Mouse (Mus musculus) thymus, postnatal 4 days (tissue): ENCODE measurements around the gene Rrp36.
A peak's percentile ranks its signal among the peaks of the same experiment; 100 is the strongest.

Experiments used
- DNase-seq: peaks from one replicate; pipeline ENCODE4 v3.0.0; 2021

Gene Rrp36

GRCm38 (mm10) chr17:46682654-46683389, 8.7 kb upstream of the Rrp36 start:
- no peak for DNase-seq

GRCm38 (mm10) chr17:46681466-46682118, 7.4 kb upstream of the Rrp36 start:
- no peak for DNase-seq

- peak; percentile 99 for DNase-seq
Observed at GRCm38 (mm10) chr17:46680760-46681373, 6.7 kb upstream of the Rrp36 start, which contains the start of gene Klhdc3. TSS of gene Klhdc3 (minus strand) at chr17:46680914.

DNA sequence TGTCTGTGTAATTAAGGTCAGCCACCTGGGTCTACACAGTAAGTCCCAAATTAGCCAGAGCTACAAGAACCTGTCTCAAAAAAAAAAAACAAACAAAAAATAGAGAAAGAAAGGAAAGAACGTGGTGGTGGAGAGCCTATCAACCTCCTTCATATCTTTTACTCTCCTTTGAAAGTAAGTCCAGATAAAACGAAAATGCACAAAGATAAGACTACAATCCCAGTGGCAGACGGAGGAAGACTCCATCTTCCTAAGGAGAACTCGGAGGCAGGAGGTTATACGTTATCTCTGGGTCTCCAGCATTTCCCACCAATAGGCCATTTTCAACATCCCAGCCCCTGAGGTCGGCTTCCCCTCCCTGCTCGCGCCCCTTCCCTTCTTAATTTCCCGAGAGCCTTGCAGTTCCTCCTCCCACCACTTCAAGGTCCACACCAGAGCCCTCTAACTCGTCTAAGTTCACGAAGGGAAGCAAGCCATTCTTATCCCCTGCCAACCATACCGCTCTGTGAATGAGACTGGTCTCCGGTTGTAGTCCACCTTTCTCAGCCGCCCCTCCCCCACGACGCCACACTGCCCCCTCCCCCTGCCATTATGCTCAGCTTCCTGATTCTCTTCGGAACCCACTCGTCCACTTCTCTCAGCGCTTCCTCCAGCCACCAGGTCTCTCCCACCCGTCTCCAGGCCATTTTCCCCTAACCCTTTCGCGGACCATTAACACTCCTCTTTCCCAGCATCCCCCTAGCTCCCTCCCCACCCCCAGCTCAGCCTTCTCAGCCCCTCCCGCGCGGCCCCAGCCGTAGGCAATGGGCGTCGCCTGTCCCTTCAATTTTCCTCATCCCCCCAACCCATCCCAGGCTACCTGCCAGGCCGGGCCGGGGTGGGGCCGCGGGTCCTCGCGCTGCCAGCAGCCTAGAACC, 5.9 kb upstream of the Rrp36 start:
- peak; percentile 73 for DNase-seq

- DNase-seq = no peak
Observed at GRCm38 (mm10) chr17:46678911-46679310, 4.8 kb upstream of the Rrp36 start.

DNA sequence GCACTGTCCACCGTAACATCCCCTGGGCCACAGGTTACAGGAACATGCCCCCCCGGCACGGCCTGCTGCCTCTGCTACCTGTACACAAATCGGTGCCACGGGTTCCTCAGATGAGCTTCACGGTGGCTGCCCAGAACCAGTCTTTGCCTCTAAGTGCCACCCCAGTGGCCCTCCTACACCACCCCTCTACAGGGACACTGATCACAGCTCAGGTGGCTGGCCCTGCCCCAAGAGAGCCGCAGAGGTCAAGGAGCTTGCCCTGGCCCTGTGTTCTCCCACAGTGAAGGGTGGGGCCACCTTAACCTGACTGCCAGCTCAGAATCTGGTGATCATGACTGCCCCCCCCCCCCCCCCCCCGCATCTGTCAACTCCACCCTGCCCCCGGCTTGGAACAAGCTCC, 4.3 kb upstream of the Rrp36 start, which contains the start of gene Mea1:
TSS of gene Mea1 (plus strand) at position 378 of the 400 bp plus-strand sequence.
- no peak for DNase-seq

DNA sequence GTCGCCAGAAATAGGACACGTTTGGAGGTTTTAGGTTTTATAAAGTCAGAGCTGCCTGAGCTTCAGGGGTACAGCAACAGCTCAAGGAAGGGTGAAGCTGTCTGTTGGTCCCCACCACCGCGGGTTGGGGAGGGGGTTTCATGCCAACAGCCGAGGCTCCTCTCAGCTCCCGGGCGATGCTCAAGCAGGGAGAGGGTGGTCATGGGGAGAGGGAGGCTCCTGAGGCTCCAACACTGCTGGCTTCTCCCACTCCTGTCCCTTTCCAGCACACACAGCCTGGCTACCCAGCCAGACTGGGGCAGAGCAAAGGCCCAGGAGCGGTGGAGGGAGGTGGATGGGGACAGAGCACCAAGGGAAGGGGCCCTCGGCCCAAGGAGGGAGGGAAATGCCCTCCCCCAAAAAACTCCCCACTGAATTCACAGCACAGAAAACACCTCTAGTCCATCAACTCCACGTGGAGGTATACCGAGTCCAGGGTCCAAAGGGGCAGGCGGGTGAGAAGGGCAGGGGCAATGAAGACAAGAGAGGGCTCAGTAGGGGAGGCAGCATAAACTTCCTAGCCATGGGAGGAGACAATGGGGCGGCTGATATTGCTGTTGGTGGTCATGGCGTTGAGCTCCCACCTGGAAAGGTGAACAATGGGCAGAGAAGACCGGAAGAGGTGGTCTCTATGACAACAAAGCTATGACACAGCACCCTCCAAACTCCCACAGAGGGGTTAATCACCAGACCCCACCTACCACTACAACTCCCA, 555 bp upstream of the Rrp36 start:
- DNase-seq = no peak

GRCm38 (mm10) chr17:46669911-46670310, 4.2 kb downstream of the Rrp36 start:
- DNase-seq = no peak

DNA sequence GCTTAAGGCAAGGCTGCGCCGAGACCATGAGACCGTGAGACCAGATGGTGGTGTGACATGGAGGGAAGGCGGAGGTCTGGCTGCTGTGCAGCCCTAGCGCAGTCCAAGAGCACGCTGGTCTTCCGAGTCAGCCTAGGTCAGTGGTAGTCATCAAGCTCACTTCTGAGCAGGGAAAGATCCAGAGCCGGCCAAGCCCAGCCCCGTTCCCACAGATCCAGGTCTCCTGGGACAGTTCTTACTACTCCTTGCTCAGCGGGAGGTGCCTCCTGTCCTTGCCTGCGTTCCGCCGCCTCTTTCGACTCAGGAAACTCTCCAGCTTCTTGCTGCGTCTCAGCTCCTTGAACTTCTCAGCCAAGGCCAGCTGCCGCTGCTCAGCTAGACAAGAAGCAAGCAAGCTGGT, 6.4 kb downstream of the Rrp36 start:
- DNase-seq = no peak

DNA sequence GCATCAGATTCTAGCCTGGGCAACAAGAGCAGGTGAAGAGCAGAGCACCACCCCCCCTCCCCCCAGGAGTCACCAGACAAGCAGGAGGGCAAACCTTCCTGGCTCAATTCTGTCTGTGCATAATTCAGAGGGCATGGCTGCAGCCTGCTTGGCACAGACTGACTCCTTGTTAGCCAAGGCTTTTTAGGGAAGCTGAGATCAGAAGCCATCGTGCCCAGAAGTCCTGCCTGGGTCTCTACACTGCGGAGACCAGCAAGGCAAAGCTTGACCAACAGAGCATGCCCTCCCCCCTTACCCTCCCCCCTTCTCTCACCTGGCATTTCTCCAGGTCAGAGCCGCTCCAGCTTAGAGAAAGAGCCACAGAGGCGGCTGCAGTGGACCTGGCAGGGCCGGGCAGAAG, 11.4 kb downstream of the Rrp36 start:
- DNase-seq = no peak

DNA sequence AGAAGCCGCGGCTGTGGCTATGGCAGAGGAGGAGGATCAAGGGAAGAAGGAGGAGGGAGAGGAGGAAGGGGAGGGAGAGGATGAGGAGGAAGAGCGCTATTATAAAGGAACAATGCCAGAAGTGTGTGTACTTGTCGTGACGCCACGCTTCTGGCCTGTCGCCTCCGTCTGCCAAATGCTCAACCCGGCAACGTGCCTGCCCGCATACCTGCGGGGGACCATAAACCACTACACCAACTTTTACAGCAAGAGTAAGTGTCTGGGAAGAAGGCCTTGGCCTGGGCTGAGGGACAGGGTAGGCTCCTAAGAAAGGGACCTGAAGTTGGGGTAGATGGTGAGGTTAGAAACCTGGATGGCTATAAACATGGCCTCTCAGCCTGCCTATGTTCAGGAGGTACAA, 12.2 kb downstream of the Rrp36 start:
- DNase-seq = no peak

- no peak for DNase-seq
Observed at GRCm38 (mm10) chr17:46661351-46661750, 12.8 kb downstream of the Rrp36 start.

DNA sequence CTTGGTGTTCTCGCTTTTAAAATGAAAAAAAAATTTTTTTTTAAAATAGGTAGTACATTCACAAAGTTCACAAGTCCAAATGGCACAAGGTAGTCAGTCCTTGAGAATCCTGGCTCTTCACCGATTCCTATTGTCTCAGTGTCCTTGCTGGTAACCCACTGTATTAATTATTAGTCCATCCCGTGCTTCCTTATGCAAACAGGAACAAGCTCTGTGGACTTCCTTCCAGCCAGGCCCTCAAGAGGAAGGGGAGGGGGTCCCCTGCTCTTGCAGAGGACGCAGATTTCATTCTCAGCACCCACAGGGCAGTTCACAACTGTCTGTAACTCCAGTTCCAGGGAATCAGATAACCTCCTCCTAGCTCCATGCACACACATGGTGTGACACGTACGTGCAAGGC, 18.1 kb downstream of the Rrp36 start:
- no peak for DNase-seq

- DNase-seq = no peak
Observed at GRCm38 (mm10) chr17:46651755-46652547, 22.2 kb downstream of the Rrp36 start.

DNA sequence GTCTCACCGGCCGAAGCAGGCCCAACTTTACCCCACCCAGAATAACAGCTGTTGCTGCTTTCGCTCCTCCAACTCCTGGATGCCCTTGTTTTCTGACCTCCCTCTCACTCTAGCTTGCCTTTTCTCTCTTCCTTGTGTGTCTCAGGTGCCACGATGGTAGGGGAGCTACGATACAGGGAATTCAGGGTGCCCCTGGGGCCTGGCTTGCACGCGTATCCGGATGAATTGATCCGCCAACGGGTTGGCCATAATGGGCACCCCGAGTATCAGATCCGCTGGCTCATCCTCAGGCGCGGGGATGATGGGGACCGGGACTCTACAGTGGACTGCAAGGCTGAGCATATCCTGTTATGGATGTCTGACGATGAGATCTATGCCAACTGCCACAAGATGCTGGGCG, 22.9 kb downstream of the Rrp36 start:
- no peak for DNase-seq

- DNase-seq = peak; percentile 95
Observed at GRCm38 (mm10) chr17:46650232-46651031, 23.7 kb downstream of the Rrp36 start, which contains the start of gene Cul7. TSS of gene Cul7 (plus strand) at chr17:46650337.

- no peak for DNase-seq
Observed at GRCm38 (mm10) chr17:46649811-46650210, 24.3 kb downstream of the Rrp36 start.

GRCm38 (mm10) chr17:46648436-46648835, 25.7 kb downstream of the Rrp36 start:
- no peak for DNase-seq

GRCm38 (mm10) chr17:46647279-46647678, 26.9 kb downstream of the Rrp36 start:
- DNase-seq = no peak

DNA sequence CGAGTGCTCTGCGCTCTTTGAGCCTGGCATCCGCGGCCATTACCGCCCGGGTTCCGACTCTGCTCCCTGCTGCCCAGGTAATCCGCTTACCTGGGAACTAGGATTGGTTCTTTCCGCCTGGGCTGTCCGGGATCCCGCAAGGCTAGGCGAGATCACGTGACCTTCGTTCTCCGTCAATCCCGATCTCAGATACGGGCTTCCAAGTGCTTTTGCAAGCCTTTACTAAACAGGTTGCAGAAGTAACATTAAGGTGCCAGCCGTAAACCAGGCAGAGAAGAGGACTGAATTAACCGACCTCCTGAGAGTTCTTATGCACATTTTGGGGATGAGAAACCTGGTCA, 27.9 kb downstream of the Rrp36 start:
- no peak for DNase-seq
